Mouse (Mus musculus) brain, adult 2 months (tissue): ENCODE measurements at regions not wholly inside any gene's neighbourhood (a gene's known extent, or its start where the extent isn't known, plus 50 kb on each side); places are given as distances from the start of the nearest gene placed in this dataset.
"Not testable (repeated sequence)": the region's sequence is repeated elsewhere in the genome, so short reads cannot be mapped to it uniquely, and the experiment has no call there.

Experiments
- DNase-seq: peaks from one replicate; pipeline ENCODE4 v3.0.0; 2011; ENCODE audit warnings: low read depth, low spot score

- DNase-seq = no peak
Observed at GRCm38 (mm10) chr17:60966401-60966800, 1914.7 kb downstream of the Efna5 start.

GRCm38 (mm10) chr17:60965660-60966059 is 1915.5 kb downstream of the Efna5 start:
- DNase-seq = peak; percentile 3

GRCm38 (mm10) chr17:60951464-60951863 is 1929.7 kb downstream of the Efna5 start:
- no peak for DNase-seq

- no peak for DNase-seq
Observed at GRCm38 (mm10) chr17:60937754-60938508, 1924.8 kb upstream of the Nudt12 start.

GRCm38 (mm10) chr17:60934223-60934622 is 1921.1 kb upstream of the Nudt12 start:
- DNase-seq = no peak

- DNase-seq = peak; percentile 2
Observed at GRCm38 (mm10) chr17:60925822-60926383, 1912.7 kb upstream of the Nudt12 start.

GRCm38 (mm10) chr17:60882721-60883120 is 1869.5 kb upstream of the Nudt12 start:
- DNase-seq = not testable (repeated sequence)

GRCm38 (mm10) chr17:60857445-60857844 is 1844.3 kb upstream of the Nudt12 start:
- no peak for DNase-seq

GRCm38 (mm10) chr17:60854659-60855058 is 1841.5 kb upstream of the Nudt12 start:
- DNase-seq = no peak

- DNase-seq = not testable (repeated sequence)
Observed at GRCm38 (mm10) chr17:60838794-60839193, 1825.6 kb upstream of the Nudt12 start.

GRCm38 (mm10) chr17:60832531-60832930 is 1819.4 kb upstream of the Nudt12 start:
- peak; percentile 3 for DNase-seq

- DNase-seq = no peak
Observed at GRCm38 (mm10) chr17:60830498-60830897, 1817.3 kb upstream of the Nudt12 start.

GRCm38 (mm10) chr17:60804715-60805449 is 1791.7 kb upstream of the Nudt12 start:
- DNase-seq = peak; percentile 3

GRCm38 (mm10) chr17:60762270-60762669 is 1749.1 kb upstream of the Nudt12 start:
- DNase-seq = no peak

GRCm38 (mm10) chr17:60761100-60761499 is 1747.9 kb upstream of the Nudt12 start:
- peak; percentile 9 for DNase-seq

- no peak for DNase-seq
Observed at GRCm38 (mm10) chr17:60742856-60743255, 1729.7 kb upstream of the Nudt12 start.

GRCm38 (mm10) chr17:60738211-60738610 is 1725.0 kb upstream of the Nudt12 start:
- DNase-seq = no peak

- DNase-seq = no peak
Observed at GRCm38 (mm10) chr17:60720138-60720537, 1707.0 kb upstream of the Nudt12 start.

GRCm38 (mm10) chr17:60717931-60718621 is 1704.9 kb upstream of the Nudt12 start:
- no peak for DNase-seq

GRCm38 (mm10) chr17:60717494-60717893 is 1704.3 kb upstream of the Nudt12 start:
- DNase-seq = no peak
